Mouse (Mus musculus): ENCODE results near the gene Sdk2. TPM values are rescaled to one million over a fixed set of nuclear protein-coding genes. Genes with fewer than 3 reads are reported as not detected.
A peak's percentile ranks its signal among the peaks of the same experiment; 100 is the strongest.

Sdk2 gene
- polyA plus RNA-seq, 1 experiment from 2014 or later = 0.39 TPM

DNA sequence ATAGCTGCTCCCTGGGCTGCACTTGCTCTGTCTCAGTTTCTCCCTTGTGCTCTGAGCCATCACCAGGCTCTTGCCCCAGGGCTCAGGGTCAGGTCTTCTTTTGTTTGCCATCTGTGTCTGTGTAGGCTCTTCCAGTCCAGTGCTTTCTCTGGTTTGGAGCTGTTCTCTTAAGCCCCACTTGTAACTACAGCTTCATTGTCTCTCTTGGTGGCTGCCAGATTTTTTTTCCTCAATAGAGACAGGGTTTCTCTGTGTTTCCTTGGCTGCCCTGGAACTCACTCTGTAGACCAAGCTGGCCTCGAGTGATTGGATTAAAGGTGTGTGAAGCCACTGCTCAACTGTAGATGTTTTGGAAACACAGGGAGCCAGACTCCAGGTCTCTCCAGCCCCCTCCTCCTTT lies 247.8 kb downstream of the Sdk2 start:
- Histone ChIP-seq H3K4me2 (no peak overlapping the region), H3K4me1 (replicated peaks) (0 out of 2 replicates have a peak, but pooled peaks cover 2% of the 10 kb centered on the region), H3K9ac (no peak overlapping the region), H3K27me3 (0 out of 2 replicates have a peak, but pooled peaks cover 3% of the 10 kb centered on the region), H3K9me3 (replicated peaks) (no peaks in the 10 kb centered on the region), H3K27ac (no peak overlapping the region), H3K36me3 (no peaks in the 10 kb centered on the region), H3K4me3 (replicated peaks) (no peak overlapping the region)
- WGBS (ENCODE audit: insufficient replicate concordance) = 15% methylated on average over 1 of the region's 1 CpGs
- DNase-seq (no peak), ATAC-seq (ENCODE audit: low read depth) (no peak)

DNA sequence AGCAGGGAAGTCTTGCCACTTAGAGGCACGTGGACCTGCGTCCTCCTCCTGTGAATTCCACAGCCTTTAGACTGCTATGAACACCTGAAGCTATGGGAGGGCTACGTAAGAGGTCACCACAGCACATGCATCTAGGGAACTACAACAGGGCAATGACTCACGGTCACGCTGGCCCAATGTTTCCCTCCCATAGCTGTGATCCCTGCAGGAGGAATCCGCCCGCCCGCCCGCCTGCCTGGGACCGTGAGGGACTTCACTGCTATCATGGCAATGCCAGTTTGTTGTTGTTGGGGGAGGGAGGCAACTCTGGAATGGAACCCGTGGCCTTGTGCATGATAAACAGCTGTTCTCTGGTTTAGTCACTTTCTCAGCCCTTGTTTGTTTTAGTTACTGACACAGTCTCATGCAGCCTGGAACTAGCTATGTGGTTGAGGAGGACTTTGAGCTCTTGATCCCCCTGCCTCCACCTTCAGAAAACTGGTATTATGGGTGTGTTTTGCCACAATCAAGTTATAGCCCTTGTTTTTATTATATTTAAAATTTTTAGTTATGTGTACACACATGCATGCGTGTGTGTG lies 249.8 kb downstream of the Sdk2 start:
- ATAC-seq (ENCODE audit: low read depth) (no peak), DNase-seq (no peak)
- WGBS (ENCODE audit: insufficient replicate concordance) = 56% methylated on average over 12 of the region's 12 CpGs
- Histone ChIP-seq H3K4me2 (no peak overlapping the region), H3K36me3 (no peaks in the 10 kb centered on the region), H3K9me3 (replicated peaks) (no peaks in the 10 kb centered on the region), H3K4me1 (replicated peaks) (0 out of 2 replicates have a peak, but pooled peaks cover 2% of the 10 kb centered on the region), H3K27ac (no peak overlapping the region), H3K9ac (no peak overlapping the region), H3K27me3 (0 out of 2 replicates have a peak, but pooled peaks cover 5% of the 10 kb centered on the region), H3K4me3 (replicated peaks) (no peak overlapping the region)

DNA sequence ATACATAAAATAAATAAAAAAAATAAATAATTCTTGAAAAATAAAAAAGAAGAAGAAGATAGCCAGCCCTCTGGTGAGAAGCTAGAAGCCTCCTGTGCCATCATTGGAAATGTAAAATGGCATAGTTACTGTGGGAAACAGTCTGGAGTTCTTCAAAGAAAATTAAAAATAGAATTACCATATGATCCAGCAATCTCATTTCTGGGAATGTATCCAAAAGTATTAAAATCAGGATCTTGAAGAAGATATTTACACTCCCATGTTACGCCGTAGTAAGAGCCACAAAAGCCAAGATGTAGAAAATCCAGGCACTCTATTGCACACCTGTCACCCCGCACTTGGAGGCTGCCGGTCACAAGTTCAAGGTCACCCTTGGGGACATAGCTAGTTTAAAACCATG lies 250.4 kb downstream of the Sdk2 start:
- WGBS (ENCODE audit: insufficient replicate concordance) = 83% methylated on average over 4 of the region's 4 CpGs
- no peak overlapping the region for H3K27ac ChIP-seq

DNA sequence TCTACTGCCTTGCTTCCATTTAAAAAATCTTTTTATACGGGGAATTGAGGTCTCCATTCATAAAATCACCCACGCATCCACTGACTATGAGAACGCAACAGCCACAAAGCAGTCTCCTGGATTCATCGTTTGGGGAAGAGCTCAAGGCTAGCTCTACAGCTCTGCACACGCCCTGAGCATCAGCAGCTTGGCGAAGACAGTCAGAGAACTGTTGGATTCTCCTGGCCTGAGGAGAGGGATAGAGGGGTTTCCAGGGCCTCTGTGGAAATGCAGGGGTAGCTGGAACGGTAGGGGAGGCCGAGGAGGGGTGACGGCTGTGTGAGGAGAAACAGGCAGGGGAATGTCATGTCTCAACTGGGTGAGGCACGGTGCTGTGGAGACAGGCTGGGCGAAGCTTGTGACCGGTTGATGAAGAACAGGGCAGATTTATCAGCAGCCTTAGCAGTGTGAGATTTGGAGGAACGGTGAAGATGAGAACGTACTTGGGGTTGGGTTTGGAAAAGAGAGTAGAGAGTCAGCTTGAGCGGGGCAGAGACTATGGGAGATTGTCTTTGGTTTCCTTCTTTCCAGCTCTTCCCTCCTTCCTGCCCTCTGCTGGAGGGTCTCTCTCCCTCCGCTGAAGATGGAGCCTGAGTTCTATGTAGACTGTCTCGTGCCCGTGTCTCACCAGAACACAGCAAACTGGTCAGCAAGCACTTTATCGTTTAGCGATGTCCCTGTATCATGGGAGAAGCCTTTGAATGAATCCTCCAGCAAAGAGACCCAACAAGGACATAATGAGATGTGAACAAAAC lies 255.1 kb downstream of the Sdk2 start:
- Histone ChIP-seq H3K9me3 (replicated peaks) (no peaks in the 10 kb centered on the region), H3K4me1 (replicated peaks) (peaks cover 2% of the 10 kb centered on the region; the same call in 1 of the 2 replicates), H3K27me3 (peaks cover 25% of the 10 kb centered on the region), H3K9ac (no peak overlapping the region), H3K4me3 (replicated peaks) (no peak overlapping the region), H3K27ac (no peak overlapping the region), H3K4me2 (no peak overlapping the region), H3K36me3 (no peaks in the 10 kb centered on the region)
- ATAC-seq (ENCODE audit: low read depth) (0 out of 2 replicates have a peak, but pooled peaks have one; percentile 35), DNase-seq (no peak)
- 48% methylated on average over 20 of the region's 20 CpGs for WGBS (ENCODE audit: insufficient replicate concordance)

More for the DNA sequence above, 250.4 kb downstream of the Sdk2 start:
- ATAC-seq (ENCODE audit: low read depth) (no peak), DNase-seq (no peak)
- H3K4me1 ChIP-seq (replicated peaks) = 0 out of 2 replicates have a peak, but pooled peaks cover 2% of the 10 kb centered on the region
- no peaks in the 10 kb centered on the region for H3K36me3 ChIP-seq
- H3K9ac ChIP-seq = no peak overlapping the region
- no peak overlapping the region for H3K4me3 ChIP-seq (replicated peaks)
- no peaks in the 10 kb centered on the region for H3K9me3 ChIP-seq (replicated peaks)
- 0 out of 2 replicates have a peak, but pooled peaks cover 5% of the 10 kb centered on the region for H3K27me3 ChIP-seq
- H3K4me2 ChIP-seq = no peak overlapping the region

DNA sequence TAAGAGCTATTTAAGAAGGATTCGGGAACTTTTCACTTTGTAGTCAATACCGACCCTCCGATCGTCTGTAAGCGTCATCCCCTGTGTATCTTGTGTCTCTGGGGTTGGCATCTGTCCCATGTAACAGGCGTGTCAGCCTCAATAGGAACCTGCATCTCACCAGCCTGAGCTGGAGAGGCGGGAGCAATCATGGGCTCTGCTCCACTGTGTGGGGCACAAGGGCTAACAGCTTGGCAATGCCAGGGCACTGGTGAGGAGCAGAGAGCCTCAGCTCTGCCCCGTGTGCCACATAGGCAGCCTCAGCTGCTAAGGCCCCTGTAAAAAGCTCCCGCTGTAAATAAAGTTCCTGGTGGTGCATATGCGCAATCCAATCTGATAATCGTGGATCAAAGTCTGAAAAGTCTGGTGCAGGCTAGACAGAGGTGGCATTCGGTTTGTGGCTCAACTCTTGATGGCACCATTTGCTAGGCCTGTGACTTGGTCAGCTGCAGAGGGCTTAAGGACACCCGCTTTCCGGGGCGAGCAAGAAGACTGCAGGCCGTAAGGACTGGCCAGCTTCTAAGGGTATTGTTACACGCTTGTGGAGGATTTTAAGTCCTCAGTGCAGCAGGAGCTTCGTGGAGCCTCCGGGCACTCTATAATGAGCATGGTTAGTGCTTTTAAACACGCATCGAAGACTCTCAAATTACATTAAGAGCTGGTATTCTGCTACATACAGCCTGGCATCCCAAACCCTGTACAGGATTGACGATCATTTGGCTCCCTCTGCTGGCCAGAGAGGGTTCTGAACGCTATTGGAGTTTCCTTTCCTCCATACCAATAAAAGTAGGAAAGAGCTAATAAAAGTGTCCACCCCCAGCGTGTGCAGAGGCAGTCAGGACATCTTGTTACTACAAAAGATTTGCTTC lies 256.0 kb downstream of the Sdk2 start:
- Histone ChIP-seq H3K27ac (no peak overlapping the region), H3K9me3 (replicated peaks) (no peaks in the 10 kb centered on the region), H3K4me3 (replicated peaks) (no peak overlapping the region), H3K4me2 (no peak overlapping the region), H3K27me3 (peaks cover 34% of the 10 kb centered on the region), H3K4me1 (replicated peaks) (peaks cover 9% of the 10 kb centered on the region), H3K9ac (no peak overlapping the region), H3K36me3 (no peaks in the 10 kb centered on the region)
- WGBS (ENCODE audit: insufficient replicate concordance) = 49% methylated on average over 24 of the region's 24 CpGs
- ATAC-seq (ENCODE audit: low read depth) (peak; percentile 58; the same call in 1 of the 2 replicates), DNase-seq (peak; percentile 66)

DNA sequence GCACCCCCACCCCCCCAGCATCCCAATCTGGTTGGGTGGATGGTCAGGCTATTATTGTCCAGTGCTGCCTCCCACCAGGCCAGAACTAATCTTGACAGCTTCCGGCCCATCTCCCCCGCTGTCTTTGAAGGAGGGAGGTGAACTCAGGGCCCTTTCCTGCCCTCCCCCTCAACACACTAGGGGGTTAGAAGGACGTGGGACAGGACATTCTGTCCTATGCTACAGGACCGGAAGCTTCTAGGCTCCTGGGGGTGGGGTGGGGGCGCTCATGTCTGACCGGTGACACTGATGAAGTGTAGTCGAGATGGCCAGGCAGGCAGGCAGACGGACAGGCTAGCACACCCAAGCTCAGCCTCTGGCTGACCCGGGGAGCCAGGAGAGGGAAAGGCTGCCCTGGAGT lies 259.8 kb downstream of the Sdk2 start:
- no peak for DNase-seq
- no peaks in the 10 kb centered on the region for H3K36me3 ChIP-seq
- peaks cover 27% of the 10 kb centered on the region for H3K4me1 ChIP-seq (replicated peaks)
- no peak overlapping the region for H3K27ac ChIP-seq
- 20% methylated on average over 9 of the region's 9 CpGs for WGBS (ENCODE audit: insufficient replicate concordance)
- no peak overlapping the region for H3K4me2 ChIP-seq
- H3K9me3 ChIP-seq (replicated peaks) = no peaks in the 10 kb centered on the region
- peaks cover 57% of the 10 kb centered on the region for H3K27me3 ChIP-seq
- H3K4me3 ChIP-seq (replicated peaks) = no peak overlapping the region
- H3K9ac ChIP-seq = no peak overlapping the region
- ATAC-seq (ENCODE audit: low read depth) = 0 out of 2 replicates have a peak, but pooled peaks have one; percentile 18

DNA sequence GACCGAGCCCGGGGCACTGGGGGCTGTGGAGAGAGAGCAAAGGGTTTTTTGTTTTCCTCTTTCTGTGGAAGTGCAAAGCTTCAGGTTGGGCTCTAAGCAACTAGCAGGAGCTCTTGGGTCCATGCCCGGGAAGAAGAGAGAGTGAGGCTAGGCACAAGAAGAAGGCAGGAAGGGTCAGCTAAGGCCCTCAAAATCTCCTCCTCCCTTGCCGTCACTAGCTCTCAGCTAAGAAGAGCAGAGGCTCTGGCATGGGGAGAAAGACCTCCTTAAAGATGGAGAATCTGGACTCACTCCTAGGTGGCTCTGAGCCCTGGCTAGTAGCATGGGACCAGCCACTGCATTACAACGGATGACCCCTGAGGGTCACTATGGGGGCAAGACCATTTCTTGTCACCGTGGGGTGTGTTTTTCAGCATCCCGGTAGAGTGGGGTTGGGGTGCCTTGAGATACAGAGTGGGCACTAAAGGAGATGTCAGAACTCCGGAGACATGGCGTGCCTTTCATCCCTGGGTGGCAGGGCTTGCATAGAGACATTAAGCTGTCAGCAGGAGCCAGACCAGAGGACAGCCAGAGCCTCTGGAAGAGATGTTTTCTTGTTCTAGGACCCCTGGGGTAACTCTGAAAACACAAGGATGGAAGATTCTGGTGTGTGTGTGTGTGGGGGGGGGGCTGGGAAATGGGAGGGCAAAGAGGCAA lies 260.3 kb downstream of the Sdk2 start:
- Histone ChIP-seq H3K9me3 (replicated peaks) (no peaks in the 10 kb centered on the region), H3K4me3 (replicated peaks) (no peak overlapping the region), H3K4me2 (no peak overlapping the region), H3K36me3 (no peaks in the 10 kb centered on the region), H3K27ac (no peak overlapping the region; the same call in 1 of the 2 replicates), H3K9ac (peak overlapping the region; percentile 8; the same call in 1 of the 2 replicates), H3K27me3 (peaks cover 62% of the 10 kb centered on the region), H3K4me1 (replicated peaks) (peaks cover 32% of the 10 kb centered on the region)
- no peak for ATAC-seq (ENCODE audit: low read depth)
- no peak for DNase-seq
- WGBS (ENCODE audit: insufficient replicate concordance) = 38% methylated on average over 9 of the region's 9 CpGs

DNA sequence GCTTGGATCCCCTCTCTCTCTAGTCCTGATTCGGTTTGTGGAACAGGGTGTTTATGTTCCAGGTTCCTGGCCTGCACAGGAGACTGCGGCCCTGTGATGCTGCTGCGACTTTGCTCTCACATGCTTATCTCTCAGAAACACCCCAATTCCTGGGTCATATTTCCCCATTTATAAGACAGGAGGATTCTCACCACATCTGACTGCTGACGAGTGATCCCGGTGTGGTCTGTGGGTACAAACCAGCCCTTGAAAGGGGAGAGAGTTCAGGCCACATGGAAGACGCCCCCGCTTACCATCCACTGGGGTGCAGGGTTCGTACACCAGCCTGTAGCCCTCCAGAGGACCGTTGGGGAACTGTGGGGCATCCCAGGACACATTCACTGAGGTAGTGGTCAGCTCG lies 260.9 kb downstream of the Sdk2 start:
- Histone ChIP-seq H3K4me3 (replicated peaks) (no peak overlapping the region), H3K36me3 (no peaks in the 10 kb centered on the region), H3K9ac (0 out of 2 replicates have a peak overlapping the region, but pooled peaks have one; percentile 8), H3K4me1 (replicated peaks) (peaks cover 36% of the 10 kb centered on the region), H3K27me3 (peaks cover 66% of the 10 kb centered on the region), H3K27ac (no peak overlapping the region), H3K4me2 (no peak overlapping the region), H3K9me3 (replicated peaks) (no peaks in the 10 kb centered on the region)
- no peak for DNase-seq
- 25% methylated on average over 10 of the region's 10 CpGs for WGBS (ENCODE audit: insufficient replicate concordance)
- ATAC-seq (ENCODE audit: low read depth) = no peak

DNA sequence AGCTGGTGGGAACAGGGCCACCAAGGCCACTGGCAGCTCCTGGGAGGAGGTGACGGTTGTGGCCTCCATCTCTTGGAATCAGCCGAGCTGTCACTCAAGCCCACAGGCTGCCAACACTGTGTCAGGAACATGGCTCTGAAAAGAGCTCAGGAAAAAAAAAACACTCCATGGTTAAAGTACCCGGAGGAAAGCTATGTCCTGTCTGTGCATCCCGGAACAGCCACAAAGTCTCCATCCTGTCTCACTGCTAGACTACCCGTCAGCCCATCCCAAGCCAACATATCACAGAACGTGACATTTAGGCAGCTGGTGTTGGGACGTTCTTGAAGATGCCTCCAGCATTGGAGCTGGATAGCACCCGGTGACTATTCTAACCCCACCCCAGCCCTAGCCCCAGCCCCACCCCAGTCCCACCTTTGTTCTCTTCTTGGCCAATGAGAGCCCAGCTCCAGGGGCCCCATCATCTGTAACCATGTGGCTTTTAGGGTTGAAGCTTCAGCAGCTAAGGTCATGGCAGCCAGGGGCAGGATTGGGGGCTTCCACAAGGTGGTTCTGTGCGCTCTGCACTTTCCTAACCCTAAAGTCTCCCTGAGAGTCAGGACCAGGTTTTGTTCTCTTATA lies 263.4 kb downstream of the Sdk2 start:
- WGBS (ENCODE audit: insufficient replicate concordance) = 42% methylated on average over 9 of the region's 9 CpGs
- no peak overlapping the region for H3K27ac ChIP-seq
- no peaks in the 10 kb centered on the region for H3K36me3 ChIP-seq
- H3K27me3 ChIP-seq = peaks cover 56% of the 10 kb centered on the region
- DNase-seq (no peak), ATAC-seq (ENCODE audit: low read depth) (no peak)
- no peak overlapping the region for H3K4me3 ChIP-seq (replicated peaks)
- H3K4me1 ChIP-seq (replicated peaks) = peaks cover 62% of the 10 kb centered on the region
- no peak overlapping the region for H3K9ac ChIP-seq
- H3K9me3 ChIP-seq (replicated peaks) = no peaks in the 10 kb centered on the region
- H3K4me2 ChIP-seq = no peak overlapping the region

DNA sequence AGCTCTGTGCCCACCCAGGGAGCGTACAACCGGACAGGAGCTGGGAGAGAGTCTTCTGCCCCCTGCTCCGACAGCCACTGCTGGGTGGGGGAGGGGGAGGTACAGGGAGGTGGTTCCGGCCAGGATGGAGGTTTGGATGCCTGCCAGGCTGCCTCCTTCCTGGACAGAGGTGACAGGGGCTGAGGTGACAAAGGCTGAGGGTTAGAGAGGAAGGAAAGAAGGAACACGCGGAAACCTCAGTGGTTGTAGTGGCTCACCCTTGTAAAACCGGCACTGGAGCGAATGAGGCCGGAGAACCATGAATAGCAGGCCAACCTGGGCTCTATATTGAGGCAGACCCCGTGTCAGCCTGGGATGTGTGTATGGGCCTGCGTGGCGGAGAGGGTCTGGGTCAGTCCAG lies 264.4 kb downstream of the Sdk2 start:
- ATAC-seq (ENCODE audit: low read depth) (no peak), DNase-seq (no peak)
- Histone ChIP-seq H3K9ac (no peak overlapping the region), H3K4me2 (no peak overlapping the region), H3K4me3 (replicated peaks) (no peak overlapping the region), H3K9me3 (replicated peaks) (no peaks in the 10 kb centered on the region), H3K36me3 (no peaks in the 10 kb centered on the region), H3K4me1 (replicated peaks) (peaks cover 72% of the 10 kb centered on the region), H3K27me3 (peaks cover 51% of the 10 kb centered on the region), H3K27ac (no peak overlapping the region)
- 16% methylated on average over 12 of the region's 12 CpGs for WGBS (ENCODE audit: insufficient replicate concordance)
